Mouse (Mus musculus) thymus, postnatal 25 days (tissue): ENCODE measurements around the gene Rgs14.

ENCODE experiments used
- DNase-seq: peaks from one replicate; pipeline ENCODE4 v3.0.0; 2022

Rgs14 gene

DNA sequence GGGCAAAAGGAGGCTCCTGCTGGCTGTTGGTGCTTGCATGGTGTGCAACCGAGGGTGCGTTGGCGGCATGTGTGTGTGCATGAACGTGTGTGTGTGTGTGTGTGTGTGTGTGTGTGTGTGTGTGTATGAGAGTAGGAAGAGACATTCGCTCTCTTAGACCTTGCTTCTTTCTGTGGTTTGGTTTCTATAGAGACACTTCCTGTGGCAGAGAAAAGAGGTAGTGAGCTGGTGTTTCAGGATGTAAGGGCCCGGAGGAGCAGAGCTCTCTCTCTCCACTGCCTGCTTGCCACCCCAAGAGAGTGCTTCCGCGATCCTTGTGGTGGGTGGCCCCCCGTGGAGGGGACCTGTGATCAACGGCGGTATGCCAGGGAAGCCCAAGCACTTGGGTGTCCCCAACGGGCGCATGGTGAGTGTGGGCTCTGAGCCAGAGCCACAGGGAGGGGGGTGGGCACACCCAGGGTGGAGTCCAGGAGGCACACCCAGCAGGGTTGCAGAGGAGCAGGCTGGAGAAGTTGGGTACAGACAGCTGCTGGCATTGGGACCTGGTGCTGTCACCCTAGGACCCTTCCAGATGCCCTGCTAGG, at the start of gene Rgs14:
Rgs14 (plus strand) TSS at position 202 of the 584 bp plus-strand sequence.
- DNase-seq = peak; percentile 87

GRCm38 (mm10) chr13:55319931-55320533, 49.5 kb upstream of the Rgs14 start, which contains the start of gene Prelid1:
Gene Prelid1 (plus strand): TSS chr13:55320500.
- no peak for DNase-seq

DNA sequence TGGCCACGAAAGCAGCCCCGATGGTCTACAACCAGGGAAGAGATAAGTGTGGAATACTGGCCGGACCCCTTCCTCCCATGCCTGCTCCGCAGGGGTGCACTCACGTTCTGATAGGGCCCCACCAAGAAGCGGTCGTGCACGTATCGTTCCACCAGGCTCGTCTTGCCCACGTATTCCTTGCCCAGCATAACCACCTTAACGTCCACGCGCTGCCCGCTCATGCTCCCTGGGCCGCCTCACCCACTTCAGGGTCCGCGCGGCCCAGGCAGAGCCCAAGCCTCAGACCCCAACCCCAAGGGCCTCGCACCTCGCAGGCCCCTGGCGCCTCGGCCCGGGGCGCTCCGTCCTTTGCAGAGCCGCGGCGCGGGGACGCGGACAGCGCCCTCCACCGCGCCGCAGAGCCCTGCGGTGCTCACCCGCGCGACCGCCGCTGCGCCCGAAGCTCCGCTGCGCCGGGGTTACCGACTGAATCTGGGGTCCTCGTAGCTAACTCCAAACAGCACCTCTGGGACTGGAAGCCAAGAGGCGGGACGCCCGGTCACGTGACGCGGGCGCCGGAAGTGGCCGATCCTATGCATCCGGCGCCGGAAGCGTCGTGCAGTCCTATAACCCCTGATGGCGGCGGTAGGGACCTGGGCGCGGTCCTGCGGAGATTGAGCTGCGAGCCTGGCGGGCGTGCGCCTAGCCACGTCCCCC, 48.0 kb upstream of the Rgs14 start, which contains the start of gene Rab24:
Rab24 (minus strand) TSS at position 513 of the 696 bp plus-strand sequence.
- DNase-seq = peak; percentile 89

- DNase-seq = peak; percentile 42
Measured at GRCm38 (mm10) chr13:55322130-55322825, 47.3 kb upstream of the Rgs14 start.

DNA sequence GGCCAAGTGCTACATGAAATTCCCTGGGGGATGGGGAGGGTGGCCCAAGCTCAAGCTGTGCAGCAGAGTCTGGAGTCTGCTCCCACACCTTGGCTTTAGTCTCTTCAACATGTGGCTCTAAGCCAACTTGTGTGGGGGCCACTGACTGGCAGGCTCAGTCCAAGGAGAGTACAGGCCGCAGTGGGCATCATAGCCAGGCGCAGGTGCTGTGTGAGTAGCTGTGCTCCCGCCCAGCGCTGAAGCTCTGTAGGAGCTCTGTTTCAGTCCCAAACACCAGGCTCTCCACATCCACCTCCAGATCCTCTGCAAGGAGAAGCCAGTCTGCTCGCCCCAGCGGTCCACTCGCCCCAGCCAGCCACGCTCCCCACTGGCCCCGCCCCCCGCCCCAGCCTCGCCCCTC, 43.9 kb upstream of the Rgs14 start:
- no peak for DNase-seq

- DNase-seq = no peak
Measured at GRCm38 (mm10) chr13:55327169-55327568, 42.4 kb upstream of the Rgs14 start.

GRCm38 (mm10) chr13:55327633-55328032, 41.9 kb upstream of the Rgs14 start:
- DNase-seq = peak; percentile 90

- DNase-seq = no peak
Measured at GRCm38 (mm10) chr13:55328171-55328570, 41.4 kb upstream of the Rgs14 start.

DNA sequence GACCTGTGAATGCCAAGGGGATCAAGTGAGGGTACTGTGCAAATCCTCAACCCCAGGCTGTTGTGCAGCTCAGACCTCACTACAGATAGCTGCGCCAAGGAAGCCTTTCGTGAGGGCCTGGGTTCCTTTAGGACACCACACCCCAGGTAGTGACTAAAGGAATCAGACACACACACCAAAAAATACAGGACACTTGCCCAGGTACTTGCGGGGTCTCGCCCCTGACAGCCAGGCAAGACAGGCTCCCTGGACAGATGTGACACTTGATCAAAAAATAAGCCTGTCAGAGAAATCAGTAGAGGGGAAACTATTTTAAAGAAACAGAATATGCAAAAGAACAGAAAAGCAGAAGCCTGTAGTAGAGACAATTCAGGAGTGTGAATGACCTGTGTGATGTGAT, 40.9 kb upstream of the Rgs14 start:
- no peak for DNase-seq

GRCm38 (mm10) chr13:55329109-55329682, 40.3 kb upstream of the Rgs14 start:
- no peak for DNase-seq

DNA sequence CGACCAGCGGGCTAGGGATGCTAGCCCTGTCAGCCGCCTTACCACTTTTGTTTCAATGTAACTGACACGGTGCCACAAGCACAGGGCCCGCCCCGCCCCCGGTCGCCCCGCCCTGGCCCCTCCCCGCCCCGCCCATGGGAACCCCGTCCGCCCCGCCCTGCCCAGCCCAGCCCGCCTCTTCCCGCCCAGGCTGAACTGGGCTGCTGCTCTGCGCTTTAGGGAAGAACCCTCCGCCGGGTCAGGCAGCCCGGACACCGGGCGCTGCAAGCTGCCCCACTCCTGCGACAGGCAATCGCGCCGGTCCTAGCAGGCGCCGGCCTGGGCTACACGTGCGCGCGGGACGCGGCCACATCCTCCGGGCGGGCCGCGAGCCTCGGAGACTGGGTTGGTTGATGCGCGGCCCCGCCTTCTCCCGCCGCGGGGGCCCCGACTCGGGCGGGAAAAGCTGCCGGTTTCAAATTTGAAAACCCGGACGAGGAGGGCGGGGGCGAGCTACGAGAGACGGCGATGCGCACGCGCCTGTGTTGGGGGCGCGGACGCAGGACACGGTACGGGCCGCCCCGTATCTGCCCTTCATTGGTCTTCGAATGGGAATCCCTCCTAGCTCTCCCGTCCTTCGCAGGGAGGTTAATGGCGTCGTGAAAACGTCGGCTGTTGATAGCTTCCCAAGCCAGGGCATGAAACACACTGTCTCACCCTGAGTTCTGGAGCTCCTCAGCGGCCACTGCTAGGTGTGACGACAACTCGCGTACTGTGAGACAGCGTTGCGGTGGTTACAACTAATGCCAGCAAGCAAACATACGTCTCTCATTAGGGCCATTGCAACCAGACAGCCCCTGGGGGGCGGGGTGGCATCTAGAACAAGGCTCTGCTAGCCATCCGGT, 39.6 kb upstream of the Rgs14 start, which contains the start of gene Mxd3:
Mxd3 (minus strand) TSS at position 141 of the 884 bp plus-strand sequence.
- peak; percentile 92 for DNase-seq

DNA sequence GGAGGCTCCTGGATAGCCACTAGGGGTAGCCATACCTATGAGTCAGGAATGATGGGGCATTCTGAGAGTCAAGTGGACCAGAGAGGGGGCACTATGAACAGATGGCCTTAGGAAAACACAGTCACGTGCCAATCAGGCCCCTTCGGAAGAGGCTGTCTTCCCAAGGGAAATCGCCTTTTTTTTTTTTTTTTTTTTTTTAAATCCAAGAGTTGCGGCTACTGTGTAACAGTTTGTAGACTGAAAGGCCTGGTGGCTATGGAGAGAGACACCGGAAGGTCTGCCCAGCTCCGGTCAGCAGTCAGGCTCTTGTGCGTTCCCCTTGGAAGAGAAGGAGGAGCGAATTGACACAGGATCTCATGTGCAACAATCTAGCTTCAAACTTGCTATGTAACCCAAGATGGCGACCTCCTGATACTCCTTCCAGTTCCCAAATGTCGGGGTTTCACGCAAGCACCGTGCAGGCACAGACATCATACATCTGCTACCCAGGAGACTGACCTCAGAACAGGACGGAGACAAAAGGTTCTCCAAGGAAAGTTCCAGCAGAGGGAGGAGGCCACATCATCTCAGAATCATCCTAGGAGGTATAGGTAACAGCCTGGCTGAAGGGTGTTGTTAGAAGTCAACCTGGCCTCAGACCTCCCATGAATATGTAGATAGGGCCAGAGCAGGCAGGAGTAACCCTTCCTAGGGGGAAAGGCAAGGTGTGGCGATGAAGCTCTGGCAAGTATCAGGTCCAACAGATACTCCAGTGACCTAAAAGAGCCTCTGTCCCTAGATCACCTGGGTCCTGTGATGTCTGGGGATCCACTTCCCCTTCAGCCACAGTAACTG, 38.7 kb upstream of the Rgs14 start:
- DNase-seq = no peak

DNA sequence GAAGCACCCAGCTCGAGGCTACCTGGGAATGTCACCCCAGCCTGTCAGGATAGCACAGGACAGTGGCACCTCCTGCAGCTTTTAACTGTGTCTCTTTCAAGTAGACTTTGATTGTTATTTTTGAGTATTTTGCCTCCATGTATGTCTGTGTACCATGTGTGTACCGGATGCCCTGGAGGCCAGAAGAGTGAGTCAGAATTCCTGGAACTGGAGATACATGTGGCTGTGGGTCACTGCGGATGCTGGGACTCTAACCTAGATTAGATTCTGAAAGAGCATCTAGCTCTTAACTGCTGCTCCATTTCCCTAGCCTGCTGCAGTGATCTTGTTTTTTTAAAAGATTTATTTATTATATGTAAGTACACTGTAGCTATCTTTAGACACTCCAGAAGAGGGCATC, 37.2 kb upstream of the Rgs14 start:
- DNase-seq = no peak

- DNase-seq = no peak
Measured at GRCm38 (mm10) chr13:55335701-55336100, 33.8 kb upstream of the Rgs14 start.

DNA sequence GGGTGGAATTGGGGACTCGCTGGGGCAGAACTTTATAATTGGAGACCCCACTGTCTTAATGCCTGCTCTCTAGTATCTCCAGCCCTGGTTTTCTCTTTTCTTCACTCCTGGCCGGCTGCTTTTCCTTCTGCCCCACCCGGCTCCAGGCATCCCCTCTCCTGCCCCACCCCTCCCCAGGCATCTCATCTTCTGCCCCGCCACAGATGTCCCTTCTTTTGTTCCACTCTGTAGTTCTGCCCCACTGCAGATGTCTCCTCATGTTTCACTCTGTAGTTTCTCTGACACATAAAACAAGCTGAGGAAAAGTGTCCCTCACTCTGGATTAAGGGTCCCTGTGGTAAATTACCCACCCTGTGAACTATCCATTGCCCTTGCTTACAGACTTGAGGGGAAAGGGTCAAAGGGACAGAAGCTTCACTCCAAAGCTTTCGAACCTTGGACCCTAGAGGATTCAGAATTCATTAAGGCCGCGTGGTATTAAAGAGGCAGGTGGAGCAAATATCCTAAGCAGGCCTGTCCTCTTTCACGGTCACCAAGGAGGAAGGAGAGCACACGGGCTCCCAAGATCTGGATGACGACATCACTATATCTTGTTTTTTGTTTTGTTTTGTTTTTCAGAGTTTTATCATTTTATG, 32.1 kb upstream of the Rgs14 start:
- DNase-seq = no peak

GRCm38 (mm10) chr13:55338131-55339054, 31.1 kb upstream of the Rgs14 start:
- no peak for DNase-seq

DNA sequence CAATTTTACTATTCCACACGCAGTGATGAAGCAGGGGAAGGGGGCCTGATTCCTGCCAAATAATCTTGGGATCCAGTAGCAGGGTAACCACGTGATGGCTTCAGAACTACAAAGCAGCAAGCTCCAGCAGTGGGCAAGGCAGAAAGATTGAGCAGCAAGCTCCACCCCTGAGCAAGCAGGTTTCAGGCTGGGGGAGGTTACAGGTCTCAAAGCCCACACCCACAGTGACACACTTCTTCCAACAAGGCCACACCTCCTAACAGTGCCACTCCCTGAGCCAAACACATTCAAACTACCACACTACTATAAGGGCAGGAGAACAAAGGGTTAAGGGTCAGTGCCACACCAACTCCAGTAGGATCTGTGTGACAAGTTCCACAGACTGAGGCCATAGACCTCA, 30.3 kb upstream of the Rgs14 start:
- no peak for DNase-seq

GRCm38 (mm10) chr13:55342469-55342868, 27.1 kb upstream of the Rgs14 start:
- no peak for DNase-seq

GRCm38 (mm10) chr13:55344286-55344685, 25.2 kb upstream of the Rgs14 start:
- DNase-seq = no peak
